Mouse (Mus musculus) kidney, embryonic 15.5 days (tissue): Measurements from ENCODE around the gene Nkd1. TPM values are rescaled to one million over a fixed set of nuclear protein-coding genes. Genes with fewer than 3 reads are reported as not detected.

Experiments used
- ATAC-seq: fragments of 200-750 bp; cut with Nextera tagmentation; replicated peaks from 2 replicates; pipeline ENCODE4 v1.8.0; 2017; ENCODE audit warnings: moderate TSS enrichment; ENCODE audit not compliant: low FRiP score
- H3K27ac ChIP-seq: fragments of 300-500 bp; sonication (generic); 2 replicates; pipeline ENCODE4 v1.5.1; 2015; ENCODE audit warnings: mild to moderate bottlenecking, inconsistent platforms
- H3K27me3 ChIP-seq: fragments of 300-500 bp; sonication (generic); 2 replicates; pipeline ENCODE4 v1.6.1; 2015; ENCODE audit warnings: inconsistent platforms
- H3K36me3 ChIP-seq: fragments of 300-500 bp; sonication (generic); 2 replicates; pipeline ENCODE4 v1.6.1; 2015; ENCODE audit warnings: inconsistent platforms
- H3K4me1 ChIP-seq: fragments of 300-500 bp; sonication (generic); 2 replicates; pipeline ENCODE4 v1.6.1; 2015; ENCODE audit warnings: inconsistent platforms
- H3K4me2 ChIP-seq: fragments of 300-500 bp; sonication (generic); 2 replicates; pipeline ENCODE4 v1.6.1; 2015; ENCODE audit warnings: moderate library complexity, mild to moderate bottlenecking, inconsistent platforms
- H3K4me3 ChIP-seq: fragments of 300-500 bp; sonication (generic); replicated peaks from 2 replicates; pipeline ENCODE4 v1.5.1; 2015; ENCODE audit warnings: mild to moderate bottlenecking, inconsistent platforms
- H3K9ac ChIP-seq: fragments of 300-500 bp; sonication (generic); 2 replicates; pipeline ENCODE4 v1.6.1; 2015; ENCODE audit warnings: mild to moderate bottlenecking, inconsistent platforms
- H3K9me3 ChIP-seq: fragments of 300-500 bp; sonication (generic); replicated peaks from 2 replicates; pipeline ENCODE4 v1.6.1; 2016; ENCODE audit warnings: inconsistent platforms
- WGBS: fragments of 180-500 bp; shearing (Covaris S2); methylation state at CpG from one replicate; pipeline ENCODE4 v1.1.7; 2015; ENCODE audit warnings: mixed read lengths; 5-methylcytosine and 5-hydroxymethylcytosine counted together
- polyA plus RNA-seq: library from polyadenylated mRNA; unstranded; fragments of >200 nt; fragmentation: Nextera tagmentation; extraction: Ambion mirVana; gene quantifications from 2 replicates; pipeline ENCODE4 v1.2.1, GENCODE M21; 2015

Nkd1 gene
- polyA plus RNA-seq, 1 experiment from 2014 or later: 68.1 TPM

DNA sequence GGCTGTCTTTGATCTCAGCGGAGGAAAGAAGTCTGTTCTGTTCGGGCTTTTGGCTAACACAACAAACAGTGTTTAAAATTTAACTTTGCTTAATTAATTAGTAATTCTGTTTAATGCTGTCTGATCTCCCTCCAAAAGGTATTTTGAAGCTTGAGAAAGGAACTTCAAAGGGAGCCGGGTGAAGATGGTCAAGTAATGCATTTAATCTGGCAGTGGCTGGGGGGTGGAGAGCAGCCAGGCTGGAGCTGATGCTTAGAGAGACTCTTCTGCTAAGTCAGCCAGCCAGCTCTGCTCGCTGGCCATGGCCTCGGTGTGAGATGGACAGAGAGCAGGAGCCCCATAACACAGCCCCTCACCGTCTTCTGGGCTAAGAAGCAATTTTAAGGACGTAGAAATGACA is 58.1 kb downstream of the Nkd1 start:
- H3K27me3 ChIP-seq: no peaks in the 10 kb centered on the region
- H3K4me3 ChIP-seq: no peak overlapping the region
- no peaks in the 10 kb centered on the region for H3K9me3 ChIP-seq
- peaks cover 26% of the 10 kb centered on the region for H3K36me3 ChIP-seq
- ATAC-seq: peak; percentile 46
- peaks cover 79% of the 10 kb centered on the region for H3K4me1 ChIP-seq
- peak overlapping the region; percentile 89 for H3K27ac ChIP-seq
- H3K4me2 ChIP-seq: peak overlapping the region; percentile 6; the same call in 1 of the 2 replicates
- 30% methylated on average over 7 of the region's 7 CpGs for WGBS
- no peak overlapping the region for H3K9ac ChIP-seq

DNA sequence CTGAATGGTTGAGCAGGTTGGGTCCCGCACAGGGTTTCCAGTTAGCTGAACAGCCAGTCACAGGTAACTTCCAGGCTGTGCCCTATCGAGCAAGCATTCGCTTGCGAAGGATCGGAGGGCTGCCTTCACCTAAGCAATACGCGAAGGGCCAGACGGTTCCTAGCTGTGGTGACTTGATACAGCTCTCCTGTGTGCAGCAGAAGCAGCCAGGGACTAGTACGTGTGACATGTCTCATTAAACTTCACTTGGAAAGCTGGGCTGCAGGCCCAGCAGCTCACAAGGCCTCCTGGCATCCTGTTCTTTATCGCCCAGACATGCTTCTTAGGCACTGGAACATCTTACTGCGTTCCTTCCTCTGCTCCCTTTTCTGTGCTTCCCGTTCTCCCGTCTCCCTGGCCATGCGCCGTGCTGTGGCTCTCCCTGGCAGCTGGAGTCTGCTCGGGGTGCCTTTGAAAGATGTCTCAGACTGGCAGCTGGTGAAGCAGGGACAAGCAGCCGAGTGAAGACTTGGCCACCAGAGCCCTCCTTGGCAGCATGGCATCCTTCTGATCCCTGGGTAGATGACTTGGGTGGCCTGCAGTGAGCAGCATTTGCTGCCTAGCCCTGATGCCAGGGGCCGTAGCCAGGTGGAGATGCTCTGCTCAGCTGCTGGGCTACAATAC is 58.6 kb downstream of the Nkd1 start:
- Histone ChIP-seq H3K9ac (no peak overlapping the region), H3K9me3 (no peaks in the 10 kb centered on the region), H3K36me3 (peaks cover 26% of the 10 kb centered on the region), H3K27me3 (no peaks in the 10 kb centered on the region), H3K4me1 (peaks cover 76% of the 10 kb centered on the region), H3K4me2 (peak overlapping the region; percentile 6; the same call in 1 of the 2 replicates), H3K4me3 (no peak overlapping the region), H3K27ac (peak overlapping the region; percentile 89)
- WGBS: 60% methylated on average over 18 of the region's 18 CpGs
- ATAC-seq: peak; percentile 10; the same call in 1 of the 2 replicates

DNA sequence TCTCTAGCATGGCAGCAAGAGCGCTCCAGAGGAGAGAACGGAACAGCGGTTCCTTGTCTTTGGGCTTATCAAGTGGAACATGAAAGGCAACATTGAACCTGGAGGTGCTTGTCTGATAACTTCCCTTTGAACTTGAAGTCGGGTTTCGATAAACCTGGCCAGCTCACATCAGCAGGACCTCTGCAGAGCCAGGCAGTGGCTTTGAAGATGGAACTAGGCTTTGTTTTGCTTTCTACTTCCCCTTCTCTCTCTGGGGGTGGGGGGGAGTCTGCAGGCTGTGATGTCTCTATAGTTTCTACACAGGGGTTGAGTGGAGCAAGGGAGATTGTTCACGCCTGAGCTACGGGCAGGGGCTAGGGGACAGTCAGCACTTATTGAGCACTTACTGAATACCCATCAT is 59.6 kb downstream of the Nkd1 start:
- H3K27me3 ChIP-seq: no peaks in the 10 kb centered on the region
- no peaks in the 10 kb centered on the region for H3K9me3 ChIP-seq
- WGBS: 60% methylated on average over 7 of the region's 7 CpGs
- H3K27ac ChIP-seq: no peak overlapping the region
- peaks cover 32% of the 10 kb centered on the region for H3K36me3 ChIP-seq
- no peak for ATAC-seq
- H3K4me1 ChIP-seq: peaks cover 73% of the 10 kb centered on the region
- H3K4me3 ChIP-seq: no peak overlapping the region
- H3K9ac ChIP-seq: no peak overlapping the region
- H3K4me2 ChIP-seq: no peak overlapping the region

DNA sequence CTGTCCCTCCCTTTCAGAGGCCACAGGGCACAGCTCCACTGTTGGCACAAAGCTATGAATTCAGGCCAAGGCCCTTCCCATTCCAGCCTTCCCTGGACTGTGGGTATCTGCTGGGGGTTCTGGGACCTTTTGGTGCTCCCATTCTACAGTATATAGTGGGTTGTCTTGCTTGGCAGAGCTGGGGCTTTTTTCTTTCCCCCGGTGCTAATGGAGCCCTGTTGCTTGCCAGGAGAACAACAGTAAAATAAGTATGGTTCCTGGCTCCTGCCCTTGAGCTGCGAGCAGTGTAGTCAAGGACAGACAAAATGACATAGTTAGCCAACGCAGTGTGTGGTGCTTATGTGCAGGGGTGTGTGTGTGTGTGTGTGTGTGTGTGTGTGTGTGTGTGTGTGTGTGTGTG is 62.7 kb downstream of the Nkd1 start:
- ATAC-seq: no peak
- no peak overlapping the region for H3K9ac ChIP-seq
- WGBS: 93% methylated on average over 3 of the region's 3 CpGs
- H3K27ac ChIP-seq: no peak overlapping the region
- no peaks in the 10 kb centered on the region for H3K9me3 ChIP-seq
- H3K4me1 ChIP-seq: peaks cover 60% of the 10 kb centered on the region
- H3K4me3 ChIP-seq: no peak overlapping the region
- peaks cover 58% of the 10 kb centered on the region for H3K36me3 ChIP-seq
- H3K27me3 ChIP-seq: no peaks in the 10 kb centered on the region
- H3K4me2 ChIP-seq: no peak overlapping the region

DNA sequence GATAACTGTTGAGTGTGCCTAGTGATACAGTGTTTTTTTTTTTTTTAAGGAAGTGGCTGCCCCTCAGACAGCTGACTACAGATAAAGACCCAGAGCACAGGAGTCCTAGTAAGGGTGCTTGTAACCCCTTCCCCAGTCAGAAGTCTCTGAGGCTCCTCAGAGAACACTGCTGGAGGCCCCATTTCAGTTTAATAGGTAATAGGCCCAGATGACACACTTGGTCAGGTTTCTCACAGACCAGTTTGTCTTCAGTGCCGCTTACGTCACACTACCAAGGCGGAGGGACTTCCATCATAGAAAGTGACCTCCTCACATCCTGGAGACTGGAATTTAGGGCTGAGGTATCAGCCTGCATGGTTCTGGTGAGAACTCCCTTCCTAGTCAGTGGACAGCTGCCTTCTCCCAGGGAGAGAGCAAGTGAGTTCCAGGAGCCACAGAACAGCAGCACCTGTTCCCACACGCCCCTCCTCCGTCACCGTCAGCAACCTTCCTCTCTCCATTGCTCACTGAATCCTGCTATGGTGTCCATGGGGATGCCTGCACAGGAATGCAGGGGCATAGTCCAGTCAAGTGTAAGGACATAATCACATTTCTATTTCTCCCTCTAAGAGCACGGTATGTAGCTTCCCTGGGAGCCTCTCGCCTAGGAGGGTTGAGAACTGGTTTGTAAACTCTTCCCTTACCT is 67.2 kb downstream of the Nkd1 start:
- Histone ChIP-seq H3K27me3 (no peaks in the 10 kb centered on the region), H3K4me2 (no peak overlapping the region), H3K27ac (peak overlapping the region; percentile 66), H3K36me3 (peaks cover 79% of the 10 kb centered on the region), H3K4me1 (peaks cover 24% of the 10 kb centered on the region), H3K9me3 (no peaks in the 10 kb centered on the region), H3K4me3 (no peak overlapping the region), H3K9ac (no peak overlapping the region)
- 82% methylated on average over 8 of the region's 8 CpGs for WGBS
- peak; percentile 68 for ATAC-seq

DNA sequence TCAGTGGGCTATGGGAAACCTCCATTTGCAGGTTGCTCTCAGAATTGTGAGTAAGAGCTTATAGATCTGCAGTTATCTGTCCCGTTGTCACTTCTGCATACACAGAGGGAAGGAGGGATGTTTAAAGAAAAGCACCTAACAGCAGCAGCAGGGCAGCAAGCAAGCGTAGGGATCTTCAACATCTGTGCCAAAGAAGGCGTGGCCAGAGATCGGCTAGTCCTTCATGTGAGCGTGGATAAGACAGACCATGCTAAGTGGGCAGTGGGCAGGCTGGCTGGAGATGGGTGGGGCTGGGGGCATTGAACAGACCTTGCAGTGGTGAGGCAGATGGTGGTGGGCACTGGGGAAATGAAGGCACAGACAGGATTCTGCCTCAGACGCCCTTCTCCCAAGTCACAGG is 69.1 kb downstream of the Nkd1 start:
- Histone ChIP-seq H3K9ac (no peak overlapping the region), H3K27ac (no peak overlapping the region), H3K36me3 (peaks cover 72% of the 10 kb centered on the region), H3K4me1 (peaks cover 15% of the 10 kb centered on the region; the same call in 1 of the 2 replicates), H3K9me3 (no peaks in the 10 kb centered on the region), H3K27me3 (no peaks in the 10 kb centered on the region), H3K4me3 (no peak overlapping the region), H3K4me2 (no peak overlapping the region)
- no peak for ATAC-seq
- WGBS: 80% methylated on average over 6 of the region's 6 CpGs

DNA sequence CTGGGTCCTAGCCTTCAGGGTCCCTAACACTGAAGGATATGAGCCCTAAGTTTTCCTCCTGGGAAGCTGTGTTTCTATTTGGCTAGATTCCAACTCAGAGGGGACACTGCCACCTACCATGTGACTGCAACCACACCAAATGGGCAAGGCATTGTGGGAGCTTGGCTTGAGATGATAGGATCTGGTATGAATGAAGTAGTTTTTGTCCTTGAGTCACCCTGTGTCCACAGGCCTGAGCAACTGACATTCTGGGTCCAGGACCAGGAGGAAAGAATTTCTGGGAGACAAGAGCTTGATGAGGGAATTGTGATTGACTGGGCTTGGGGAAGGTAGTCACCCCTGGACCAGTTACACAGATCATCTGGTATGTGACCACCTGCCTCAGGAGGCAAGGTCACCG is 72.8 kb downstream of the Nkd1 start:
- Histone ChIP-seq H3K27ac (no peak overlapping the region), H3K27me3 (no peaks in the 10 kb centered on the region), H3K9me3 (no peaks in the 10 kb centered on the region), H3K4me1 (0 out of 2 replicates have a peak, but pooled peaks cover 7% of the 10 kb centered on the region), H3K9ac (no peak overlapping the region), H3K4me3 (no peak overlapping the region), H3K4me2 (no peak overlapping the region), H3K36me3 (peaks cover 42% of the 10 kb centered on the region)
- ATAC-seq: no peak
- WGBS: 94% methylated on average over 1 of the region's 1 CpGs

DNA sequence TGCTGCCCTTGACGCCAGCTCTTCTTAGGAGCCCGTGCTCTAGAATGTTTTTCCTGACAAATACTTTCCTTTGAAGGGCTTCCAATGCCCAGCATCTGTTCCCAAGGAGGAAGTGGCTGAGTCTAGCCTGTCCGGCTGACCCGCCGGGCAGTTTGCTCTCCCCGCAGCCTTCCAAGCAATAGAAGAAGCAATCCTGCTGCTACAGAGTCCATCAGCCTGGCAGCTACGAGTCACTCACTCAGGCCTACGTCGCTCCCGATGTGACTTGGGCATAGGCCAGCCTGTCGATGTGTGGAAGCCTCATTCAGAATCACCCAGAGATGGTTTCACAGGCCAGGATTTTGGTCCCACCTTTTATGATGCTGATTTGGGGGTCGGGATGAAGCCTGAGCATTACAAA is 74.9 kb downstream of the Nkd1 start:
- H3K9ac ChIP-seq: no peak overlapping the region
- WGBS: 78% methylated on average over 12 of the region's 12 CpGs
- no peak for ATAC-seq
- peaks cover 26% of the 10 kb centered on the region for H3K36me3 ChIP-seq
- H3K4me1 ChIP-seq: 0 out of 2 replicates have a peak, but pooled peaks cover 7% of the 10 kb centered on the region
- H3K4me3 ChIP-seq: no peak overlapping the region
- H3K27me3 ChIP-seq: no peaks in the 10 kb centered on the region
- no peaks in the 10 kb centered on the region for H3K9me3 ChIP-seq
- H3K4me2 ChIP-seq: no peak overlapping the region
- H3K27ac ChIP-seq: no peak overlapping the region

DNA sequence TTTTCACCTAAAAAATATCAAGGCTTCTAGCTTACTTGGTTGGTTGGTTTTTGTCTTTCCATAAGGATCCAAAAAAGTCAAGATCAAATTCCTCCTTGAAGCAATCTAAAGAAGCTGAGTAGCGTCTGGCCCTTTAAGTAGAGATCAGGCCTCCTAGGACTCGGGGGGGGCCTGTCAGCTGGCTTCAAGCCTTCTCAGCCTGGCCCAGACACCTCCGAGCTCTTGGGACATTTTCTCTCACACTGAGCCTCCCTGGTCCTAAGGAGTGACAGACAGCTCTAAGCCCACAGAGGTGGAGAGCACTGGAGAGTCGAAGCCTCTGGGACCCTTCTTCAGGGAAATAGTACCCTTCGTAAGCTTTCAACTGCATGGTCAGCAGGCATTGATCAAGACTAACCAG is 77.4 kb downstream of the Nkd1 start:
- WGBS: 63% methylated on average over 5 of the region's 5 CpGs
- Histone ChIP-seq H3K4me1 (peaks cover 14% of the 10 kb centered on the region), H3K27ac (0 out of 2 replicates have a peak overlapping the region, but pooled peaks have one; percentile 13), H3K36me3 (peaks cover 4% of the 10 kb centered on the region; the same call in 1 of the 2 replicates), H3K9ac (no peak overlapping the region), H3K4me2 (no peak overlapping the region), H3K27me3 (no peaks in the 10 kb centered on the region), H3K9me3 (0 out of 2 replicates have a peak, but pooled peaks cover 5% of the 10 kb centered on the region), H3K4me3 (no peak overlapping the region)
- no peak for ATAC-seq

DNA sequence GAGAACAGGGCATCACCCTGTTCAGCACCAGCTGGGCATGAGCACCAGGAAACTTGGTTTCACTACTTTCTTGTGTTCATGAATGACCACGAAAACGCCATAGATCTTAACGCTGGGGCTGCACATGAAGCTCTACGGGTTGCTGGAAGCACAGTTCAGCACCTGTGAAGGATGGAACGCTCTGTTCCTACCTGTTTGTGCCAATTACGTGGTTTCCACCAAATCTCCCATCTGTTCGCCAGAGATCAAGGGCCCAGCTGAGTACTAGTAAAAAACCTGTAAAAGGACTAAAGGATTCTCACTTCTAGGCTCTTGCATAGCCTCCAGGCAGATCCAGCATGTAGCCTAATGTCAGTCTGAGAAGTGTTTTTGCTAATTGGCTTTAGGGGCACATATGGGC is 78.3 kb downstream of the Nkd1 start:
- Histone ChIP-seq H3K9me3 (0 out of 2 replicates have a peak, but pooled peaks cover 5% of the 10 kb centered on the region), H3K9ac (no peak overlapping the region), H3K4me1 (peaks cover 23% of the 10 kb centered on the region), H3K27me3 (no peaks in the 10 kb centered on the region), H3K4me2 (no peak overlapping the region), H3K4me3 (no peak overlapping the region), H3K36me3 (no peaks in the 10 kb centered on the region), H3K27ac (no peak overlapping the region)
- 85% methylated on average over 7 of the region's 7 CpGs for WGBS
- ATAC-seq: no peak

DNA sequence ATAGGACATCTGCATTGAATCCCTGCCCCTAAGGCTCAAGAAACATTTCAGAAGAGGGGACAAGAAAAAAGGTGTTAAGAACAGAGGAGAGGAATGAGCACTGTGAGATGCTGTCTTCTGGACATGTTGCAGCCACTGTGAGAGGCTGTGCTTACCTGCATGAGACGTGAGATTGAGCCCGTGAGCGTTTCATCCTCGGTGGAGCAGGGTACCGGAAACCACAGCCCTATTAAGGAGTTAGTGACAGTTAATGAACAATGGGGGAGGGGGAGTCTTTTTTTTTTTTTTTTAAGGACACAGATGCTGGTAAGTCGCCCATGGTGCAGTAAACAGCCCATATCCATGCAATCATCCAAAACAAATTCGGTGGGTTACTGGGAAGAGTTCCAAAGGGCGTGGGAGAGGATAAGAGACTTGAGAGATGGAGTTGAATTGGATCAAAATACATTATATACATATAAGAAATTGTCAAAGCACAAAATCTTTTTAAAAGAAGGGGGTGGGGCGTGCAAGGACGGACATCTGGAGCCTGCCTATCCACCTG is 82.4 kb downstream of the Nkd1 start:
- Histone ChIP-seq H3K9ac (no peak overlapping the region), H3K4me3 (peak overlapping the region; percentile 29), H3K27ac (peak overlapping the region; percentile 84), H3K9me3 (0 out of 2 replicates have a peak, but pooled peaks cover 5% of the 10 kb centered on the region), H3K36me3 (no peaks in the 10 kb centered on the region), H3K27me3 (no peaks in the 10 kb centered on the region), H3K4me1 (peaks cover 34% of the 10 kb centered on the region), H3K4me2 (peak overlapping the region; percentile 59)
- peak; percentile 13; the same call in 1 of the 2 replicates for ATAC-seq
- 4% methylated on average over 10 of the region's 10 CpGs for WGBS
